Mouse (Mus musculus) mammary gland, adult 2 months (tissue): ENCODE data around the gene Rab11fip4. TPM values are rescaled to one million over a fixed set of nuclear protein-coding genes. Genes with fewer than 3 reads are reported as not detected.

Experiments
- polyA plus RNA-seq: library from polyadenylated mRNA; depleted of rRNA; stranded (reverse); fragments of >200 nt; gene quantifications from 2 replicates; pipeline ENCODE4 v1.2.3, GENCODE M21; 2012; ENCODE audit warnings: low replicate concordance; rRNA removed

Rab11fip4 gene
- polyA plus RNA-seq: 7.1 and 11.5 TPM in 2 replicates

GRCm38 (mm10) chr11:79590664-79591590 is at the start of gene Rab11fip4:
Gene Rab11fip4 (plus strand): TSS chr11:79591212.

Other genes with a start within 250 kb of the Rab11fip4 start
- not detected in 2 replicates for gene Omg, start 87.1 kb upstream of the Rab11fip4 start, polyA plus RNA-seq
- 34.7 and 49.1 TPM in 2 replicates for gene Evi2b, start 67.5 kb upstream of the Rab11fip4 start, polyA plus RNA-seq
- 1.3 and 1.5 TPM in 2 replicates for gene Evi2, start 60.6 kb upstream of the Rab11fip4 start, polyA plus RNA-seq
- 21.4 and 37.8 TPM in 2 replicates for gene Evi2a, start 60.6 kb upstream of the Rab11fip4 start, polyA plus RNA-seq